Mouse (Mus musculus) urinary bladder, postnatal 14 days (tissue): ENCODE results near the gene Aif1.
"Not testable (repeated sequence)": the region's sequence is repeated elsewhere in the genome, so short reads cannot be mapped to it uniquely, and the experiment has no call there.

Experiments used
- DNase-seq: peaks from one replicate; pipeline ENCODE4 v3.0.0; 2021; ENCODE audit warnings: low spot score

The Aif1 gene

GRCm38 (mm10) chr17:35141971-35142370, 33.9 kb downstream of the Aif1 start:
- no peak for DNase-seq

- DNase-seq: no peak
These were observed 35.3 kb downstream of the Aif1 start for GRCm38 (mm10) chr17:35140490-35140996.

GRCm38 (mm10) chr17:35139269-35139668, 36.6 kb downstream of the Aif1 start:
- DNase-seq: no peak

GRCm38 (mm10) chr17:35135591-35136320, 40.1 kb downstream of the Aif1 start:
- DNase-seq: no peak

GRCm38 (mm10) chr17:35134801-35135590, 40.9 kb downstream of the Aif1 start, which contains the start of gene Bag6:
Gene Bag6, plus strand, starts transcription at chr17:35135178.
- peak; percentile 94 for DNase-seq

GRCm38 (mm10) chr17:35133517-35133916, 42.4 kb downstream of the Aif1 start:
- DNase-seq: no peak

GRCm38 (mm10) chr17:35132174-35132560, 43.7 kb downstream of the Aif1 start:
- no peak for DNase-seq

GRCm38 (mm10) chr17:35131500-35132173, 44.2 kb downstream of the Aif1 start, which contains the start of gene Apom:
Gene Apom, minus strand, starts transcription at chr17:35132050.
- DNase-seq: no peak

GRCm38 (mm10) chr17:35131038-35131437, 44.8 kb downstream of the Aif1 start:
- no peak for DNase-seq

- DNase-seq: no peak
These were observed 46.9 kb downstream of the Aif1 start for GRCm38 (mm10) chr17:35128996-35129395.

- DNase-seq: no peak
These were observed 48.9 kb downstream of the Aif1 start for GRCm38 (mm10) chr17:35127017-35127416.

- peak; percentile 76 for DNase-seq
These were observed 49.7 kb downstream of the Aif1 start, which contains the start of gene D17H6S53E for GRCm38 (mm10) chr17:35126206-35126611. Gene D17H6S53E, plus strand, starts transcription at chr17:35126373.

- no peak for DNase-seq
These were observed 50.3 kb downstream of the Aif1 start for GRCm38 (mm10) chr17:35125578-35125977.

- no peak for DNase-seq
These were observed 50.8 kb downstream of the Aif1 start for GRCm38 (mm10) chr17:35125081-35125480.

GRCm38 (mm10) chr17:35124261-35124896, 51.5 kb downstream of the Aif1 start:
- DNase-seq: not testable (repeated sequence)

GRCm38 (mm10) chr17:35123287-35123686, 52.6 kb downstream of the Aif1 start:
- not testable (repeated sequence) for DNase-seq

- DNase-seq: peak; percentile 42
These were observed 54.0 kb downstream of the Aif1 start, which contains the start of gene Csnk2b for GRCm38 (mm10) chr17:35121871-35122303. Gene Csnk2b, minus strand, starts transcription at chr17:35122053.

- DNase-seq: peak; percentile 99
These were observed 54.6 kb downstream of the Aif1 start, which contains the start of gene Gpank1 for GRCm38 (mm10) chr17:35121143-35121799. Gene Gpank1, plus strand, starts transcription at chr17:35121455.
